Mouse (Mus musculus) urinary bladder, postnatal 36 days (tissue): ENCODE results near the gene Panx3.

Source experiments
- DNase-seq, 2 experiments: peaks; one replicate each; pipeline ENCODE4 v3.0.0; 2022; ENCODE audit warnings: low spot score in 2 of 2, mixed read lengths in 1 of 2

The Panx3 gene

DNA sequence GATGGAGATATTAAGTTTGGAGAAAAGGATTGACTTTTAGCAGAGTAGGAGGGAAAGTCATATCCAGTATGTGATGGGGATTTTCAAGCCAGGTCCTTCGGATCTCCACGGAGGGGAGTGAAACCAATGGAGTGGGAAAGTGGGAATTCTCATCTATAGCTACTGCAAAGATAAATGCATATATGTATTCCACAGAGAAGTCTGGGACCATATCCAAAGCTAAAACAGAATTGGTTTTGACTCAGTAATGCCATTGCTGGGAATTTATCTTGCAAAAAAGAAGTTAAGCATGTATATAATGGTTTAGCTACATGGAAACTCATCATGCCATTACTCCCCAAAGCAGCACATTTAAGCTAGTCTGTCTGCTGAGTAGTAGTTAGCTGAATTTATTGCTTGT, 36.7 kb downstream of the Panx3 start:
- DNase-seq, result no peak

DNA sequence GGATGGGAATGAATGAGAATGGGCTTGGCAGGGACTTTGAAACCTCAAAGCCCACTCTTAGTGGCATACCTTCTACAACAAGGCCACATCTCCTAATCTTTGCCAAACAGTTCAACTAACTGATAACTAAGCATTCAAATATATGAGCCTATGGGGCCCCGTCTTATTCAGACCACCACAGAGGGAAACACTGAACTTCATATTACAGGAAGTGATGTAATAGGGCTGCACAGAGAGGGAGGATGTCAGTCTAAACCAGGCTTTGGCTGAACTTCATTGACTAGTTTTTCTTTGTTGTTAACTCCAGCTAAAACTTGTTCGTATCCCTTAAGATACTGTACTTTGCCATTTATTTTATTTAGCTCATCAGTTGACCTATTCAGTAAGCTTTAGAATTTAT, 39.1 kb downstream of the Panx3 start:
- no peak for DNase-seq

DNA sequence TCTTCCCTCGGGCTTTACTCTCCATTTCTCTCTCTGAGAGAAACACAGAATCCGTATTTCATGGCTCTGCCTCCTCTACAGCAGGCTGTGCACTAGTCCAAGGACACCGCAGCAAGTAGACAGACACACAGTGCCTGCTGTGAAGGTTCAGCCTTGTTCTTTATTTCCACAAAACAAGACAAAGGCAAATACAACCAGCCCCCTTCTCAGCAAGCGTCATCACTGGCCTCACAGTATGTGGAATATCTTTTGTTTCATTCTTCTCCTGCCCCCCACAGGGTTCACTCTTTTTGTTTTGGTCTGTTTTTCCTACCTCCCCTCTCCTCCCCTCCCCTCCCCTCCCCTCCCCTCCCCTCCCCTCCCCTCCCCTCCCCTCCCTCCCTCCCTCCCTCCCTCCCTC, 40.5 kb downstream of the Panx3 start:
- no peak for DNase-seq

DNA sequence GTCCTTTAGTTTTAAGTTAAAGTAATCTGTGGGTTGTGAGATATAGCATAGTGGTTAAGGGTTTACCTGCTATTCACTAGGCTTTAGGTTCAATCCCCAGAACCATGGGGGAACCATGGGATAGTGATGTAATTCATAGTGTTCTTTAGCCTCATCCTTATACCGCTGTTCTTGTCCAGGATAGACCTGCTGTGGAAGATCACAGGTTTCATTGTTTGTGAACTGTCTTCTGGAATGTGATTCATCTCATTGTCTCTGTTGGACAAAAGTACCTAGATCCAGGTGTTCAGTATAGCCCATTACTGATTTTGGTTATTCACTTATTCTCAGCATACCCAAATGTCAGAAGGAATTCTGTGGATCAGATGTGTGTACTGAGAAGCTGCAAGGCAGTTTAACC, 41.8 kb downstream of the Panx3 start:
- DNase-seq, result no peak

DNA sequence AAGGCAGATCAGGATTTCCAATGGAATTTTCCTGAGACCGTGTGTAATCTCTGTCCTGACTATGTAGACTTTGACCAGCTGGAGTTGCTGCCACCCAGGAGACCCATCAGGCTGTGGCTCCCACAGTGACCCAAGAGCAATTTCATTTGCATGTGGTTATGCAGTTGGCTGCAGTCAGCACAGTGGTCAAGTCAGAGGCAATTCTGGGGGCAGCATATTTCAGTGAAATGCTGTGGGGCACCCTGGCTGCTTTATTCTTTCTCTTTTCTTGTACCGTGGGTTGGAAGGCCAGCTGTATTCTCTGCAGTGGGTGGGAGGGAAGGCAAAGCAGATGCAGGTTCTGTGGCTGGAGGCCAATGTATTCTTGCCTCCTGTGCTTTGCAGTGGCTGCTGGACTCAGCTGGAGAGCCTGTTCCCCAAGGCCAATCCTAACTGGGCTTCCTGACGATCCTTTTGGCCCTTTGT, 42.9 kb downstream of the Panx3 start:
- no peak for DNase-seq

DNA sequence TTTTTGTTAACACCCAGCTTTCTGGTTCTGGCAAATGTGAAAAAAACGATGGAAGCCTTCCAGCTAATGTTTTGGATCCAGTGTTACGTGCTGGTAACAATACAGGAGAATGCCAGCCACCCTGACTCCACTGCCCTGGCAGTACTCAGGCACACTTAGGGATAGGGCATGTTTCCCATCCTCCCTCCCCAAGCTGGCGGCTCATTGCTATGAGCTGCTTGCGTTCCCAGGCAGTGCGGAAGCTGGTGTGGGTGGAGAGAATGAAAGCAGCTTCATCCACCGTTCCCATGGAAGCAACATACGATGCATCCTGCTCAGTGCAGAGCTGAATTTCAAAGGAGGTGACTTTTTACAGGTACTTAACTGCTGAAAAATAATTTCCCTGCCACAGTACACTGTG, 43.4 kb downstream of the Panx3 start:
- no peak for DNase-seq

DNA sequence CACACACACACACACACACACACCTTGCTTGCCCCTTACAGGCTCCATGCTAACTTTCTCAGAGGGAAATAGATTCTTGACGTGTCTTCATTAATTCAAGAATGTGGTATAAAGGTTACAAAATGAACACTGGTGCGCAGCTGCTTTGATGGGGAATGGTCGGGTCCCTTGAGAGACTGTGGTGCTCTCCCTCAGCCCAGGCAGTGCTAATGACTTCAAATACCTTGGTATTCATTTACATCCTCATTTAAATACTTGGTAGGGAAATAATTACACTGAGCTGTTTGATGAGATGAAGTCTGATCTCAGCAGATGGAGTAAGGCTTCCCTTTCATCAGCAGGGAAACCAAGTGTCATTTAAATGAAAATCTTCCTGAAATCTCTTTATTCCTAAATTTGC, 43.9 kb downstream of the Panx3 start:
- no peak for DNase-seq

DNA sequence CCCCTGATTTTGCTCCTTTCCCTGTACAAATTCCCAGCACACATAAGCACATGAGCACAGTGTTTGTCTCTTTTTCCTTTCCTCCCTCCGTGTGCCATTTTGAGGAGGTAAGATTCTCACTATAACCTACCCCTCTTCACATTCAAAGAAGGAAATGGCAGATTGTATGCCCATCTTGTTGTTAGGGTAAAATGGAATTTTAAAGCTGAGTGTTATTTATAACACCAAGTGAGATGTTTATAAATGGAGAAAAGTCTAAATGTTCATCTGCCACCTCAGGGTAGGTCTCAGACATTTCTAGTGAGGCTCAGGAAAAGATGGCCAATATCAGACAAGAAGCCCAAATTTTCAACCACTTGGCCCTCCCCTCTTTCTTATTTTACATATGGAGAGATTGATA, 44.5 kb downstream of the Panx3 start:
- no peak for DNase-seq

DNA sequence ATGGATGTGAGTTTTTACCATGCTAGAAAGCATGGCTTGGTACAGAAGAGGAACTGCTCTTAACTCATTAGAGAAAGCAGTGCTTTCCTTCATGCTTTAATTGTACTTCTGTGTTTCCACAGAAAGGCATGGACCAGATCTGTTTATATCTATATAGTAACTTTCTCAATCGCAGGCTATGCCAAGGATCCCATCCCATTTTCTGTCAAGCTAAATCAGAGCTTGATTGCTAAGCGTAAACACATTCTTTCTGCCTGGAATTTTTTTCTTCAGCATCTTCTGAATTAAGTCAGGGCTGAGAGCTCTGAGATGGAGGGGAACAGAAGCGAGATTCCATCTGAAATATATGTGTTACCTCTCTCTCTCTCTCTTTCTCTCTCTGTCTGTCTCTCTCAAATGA, 45.1 kb downstream of the Panx3 start:
- DNase-seq, result no peak

DNA sequence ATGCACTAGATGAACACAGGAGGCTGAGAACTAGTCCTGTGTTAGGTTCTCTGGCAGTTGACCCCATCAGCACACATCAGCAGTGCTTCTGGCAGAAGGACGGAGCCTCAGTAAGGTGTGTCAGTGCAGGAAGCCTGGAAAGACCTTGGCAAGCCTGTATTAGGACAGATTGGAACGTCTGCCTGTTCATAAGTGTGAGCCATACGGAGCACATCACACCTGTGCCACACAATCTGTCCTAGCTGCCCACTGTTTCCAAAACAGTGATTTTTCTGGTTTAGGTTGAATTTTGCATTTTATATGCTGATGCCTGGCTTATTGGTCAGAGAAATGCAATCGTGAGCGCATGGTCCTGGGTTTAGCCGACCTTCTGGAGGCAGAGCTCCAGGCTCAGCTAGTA, 47.7 kb downstream of the Panx3 start:
- no peak for DNase-seq

DNA sequence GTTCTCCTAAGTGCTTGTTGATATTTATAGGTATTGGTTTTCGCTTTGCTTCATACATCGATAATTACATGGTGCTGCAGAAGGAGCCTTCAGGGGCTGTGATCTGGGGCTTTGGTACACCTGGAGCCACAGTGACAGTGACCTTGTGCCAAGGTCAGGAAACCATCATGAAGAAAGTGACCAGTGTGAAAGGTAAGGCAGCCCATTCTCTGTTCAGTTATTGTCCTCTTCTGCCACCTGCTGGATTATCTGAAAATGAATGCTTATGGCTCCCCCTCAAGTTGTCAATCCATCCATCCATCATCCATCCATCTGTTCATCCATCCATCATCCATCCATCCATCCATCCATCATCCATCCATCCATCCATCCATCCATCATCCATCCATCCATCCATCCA, 52.3 kb downstream of the Panx3 start:
- DNase-seq, result no peak

DNA sequence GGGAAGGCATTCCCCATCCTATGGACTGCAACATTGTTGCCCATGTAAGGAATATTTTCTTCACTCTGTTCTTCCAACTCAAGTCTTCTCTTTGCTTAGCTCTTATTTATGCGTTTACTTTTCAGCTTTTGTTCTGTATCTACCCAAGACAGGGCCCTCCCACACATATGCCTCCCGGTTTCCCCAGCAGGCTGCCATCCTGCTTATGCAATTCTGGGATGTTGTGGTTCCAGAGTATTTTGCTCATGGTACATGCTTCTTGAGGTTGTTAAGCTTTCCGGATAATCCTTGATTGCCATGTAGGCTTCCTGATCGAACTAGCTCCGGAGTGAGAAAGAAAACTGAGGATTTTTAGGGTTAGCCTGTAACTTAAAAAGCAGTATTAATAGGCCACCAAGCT, 53.8 kb downstream of the Panx3 start:
- no peak for DNase-seq

DNA sequence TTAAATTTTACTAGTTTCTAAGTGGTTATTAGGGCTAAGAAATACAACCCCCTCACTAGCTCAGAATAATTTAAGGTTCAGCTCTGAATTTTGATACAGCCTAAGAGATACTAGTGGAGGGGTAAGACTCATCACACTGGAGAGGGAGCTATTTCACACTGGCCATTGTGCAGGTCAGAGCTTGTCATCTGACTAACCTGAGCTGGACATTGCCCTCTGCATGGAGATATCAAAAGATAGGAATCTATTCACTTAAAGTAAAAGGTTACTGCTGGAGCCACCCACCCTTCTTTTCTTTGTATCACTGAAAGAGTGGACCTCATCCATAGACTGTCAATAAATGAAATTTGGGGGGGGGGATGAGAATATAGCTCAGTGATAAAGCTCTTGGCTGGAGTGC, 54.7 kb downstream of the Panx3 start:
- no peak for DNase-seq

DNA sequence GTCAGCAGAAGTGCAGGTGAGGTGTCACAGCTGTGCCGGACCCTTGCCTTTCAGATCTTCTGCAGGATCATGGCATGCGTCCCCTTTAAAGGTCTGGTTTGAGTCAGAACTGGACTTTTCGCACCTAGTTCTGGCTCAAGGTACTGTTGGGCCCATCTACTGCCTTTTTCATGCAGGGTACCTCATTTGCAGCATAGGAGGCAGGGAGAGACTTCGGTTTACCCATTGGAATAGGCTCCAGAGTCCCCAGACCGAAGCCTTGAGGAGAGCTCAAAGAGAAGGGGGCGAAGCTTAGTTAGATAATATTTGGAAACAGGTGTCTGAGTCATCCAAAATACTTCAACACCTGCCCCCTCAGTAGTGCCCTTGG, 55.1 kb downstream of the Panx3 start:
- no peak for DNase-seq

DNA sequence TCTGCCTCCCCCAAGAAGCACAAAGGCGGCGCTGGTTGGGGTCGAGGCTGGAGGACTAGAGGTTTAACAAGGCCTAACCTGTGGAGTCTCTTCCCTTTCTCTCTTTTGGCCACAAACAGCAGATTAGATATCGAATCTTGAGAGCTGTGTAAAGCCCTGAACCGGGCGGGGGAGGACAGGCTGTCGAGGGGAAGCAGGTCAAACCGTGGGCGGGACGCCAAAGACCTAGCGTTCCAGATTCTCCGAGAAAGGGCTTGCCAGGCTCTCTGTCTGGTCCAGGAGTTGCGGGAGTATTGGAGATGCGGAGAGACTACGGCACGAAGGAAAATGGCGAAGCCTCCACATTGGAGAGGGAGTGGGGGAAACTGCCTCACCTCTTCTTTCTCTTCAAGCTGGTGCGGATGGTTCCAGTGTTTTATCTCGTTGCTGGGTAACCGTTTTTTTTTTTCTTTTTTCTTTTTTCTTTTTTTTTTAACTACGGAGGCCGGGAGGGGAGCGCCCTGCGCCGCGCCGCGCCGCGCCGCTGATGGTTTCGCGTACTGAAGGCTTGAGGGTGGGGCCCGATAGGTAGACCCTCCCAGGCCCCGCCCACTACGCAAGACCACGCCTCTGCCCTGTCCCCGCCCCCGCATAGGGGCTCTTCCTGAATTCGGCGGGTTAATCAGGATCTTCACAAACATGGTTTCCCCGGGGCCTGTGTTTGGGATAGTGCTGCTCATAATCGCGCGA, 55.7 kb downstream of the Panx3 start, which contains the start of gene Spa17:
Spa17 (minus strand) TSS at position 541 of the 729 bp plus-strand sequence.
- DNase-seq, result peak; percentile 83 to 87
